Mouse (Mus musculus) CD4-positive naive resting alpha-beta T cell, adult 76 days (primary cell): ENCODE data around the gene Hes7. TPM values are rescaled to one million over a fixed set of nuclear protein-coding genes. Genes with fewer than 3 reads are reported as not detected.

Experiments
- total RNA-seq: library from RNA; stranded (reverse); gene quantifications from one replicate; pipeline ENCODE4 v1.2.4, GENCODE M21; 2023

The Hes7 gene
- not detected for total RNA-seq

DNA sequence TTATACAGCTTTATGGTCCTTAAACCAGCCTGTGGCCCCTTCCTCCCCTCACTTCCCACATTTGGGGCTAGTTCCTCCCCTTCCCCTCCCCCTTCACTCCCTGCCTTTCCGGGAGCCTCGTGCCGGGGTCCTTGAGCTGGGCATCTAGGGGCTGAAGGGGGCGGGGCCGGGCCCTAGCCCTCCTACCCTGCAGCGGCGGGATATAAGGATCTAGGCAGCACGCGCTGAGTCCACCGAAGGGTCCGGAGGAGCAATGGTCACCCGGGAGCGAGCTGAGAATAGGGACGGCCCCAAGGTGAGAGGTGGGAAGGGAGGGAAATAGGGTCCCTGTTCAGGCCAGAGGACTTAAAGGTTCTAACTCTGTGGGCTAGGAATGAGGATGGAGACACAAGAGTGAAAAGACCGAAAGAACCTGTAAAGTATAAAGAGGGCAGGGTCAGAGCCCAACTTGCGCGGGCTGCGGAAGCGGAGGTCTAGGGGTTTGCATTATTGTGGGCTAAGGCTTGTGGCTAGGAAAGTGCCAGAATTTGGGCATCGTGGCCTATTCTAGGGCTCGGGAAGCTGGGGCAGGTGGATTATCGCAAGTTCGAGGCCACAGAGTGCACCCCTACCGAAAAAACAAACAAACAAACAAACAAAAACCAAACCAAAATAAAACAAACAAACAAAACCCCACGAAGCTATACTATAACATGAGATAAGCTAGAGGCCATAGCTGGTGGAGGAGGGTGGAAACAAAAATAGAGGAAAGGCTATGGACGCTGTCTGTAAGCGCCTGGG, at the start of gene Hes7:
Hes7 (plus strand) TSS at position 184 of the 780 bp plus-strand sequence.

DNA sequence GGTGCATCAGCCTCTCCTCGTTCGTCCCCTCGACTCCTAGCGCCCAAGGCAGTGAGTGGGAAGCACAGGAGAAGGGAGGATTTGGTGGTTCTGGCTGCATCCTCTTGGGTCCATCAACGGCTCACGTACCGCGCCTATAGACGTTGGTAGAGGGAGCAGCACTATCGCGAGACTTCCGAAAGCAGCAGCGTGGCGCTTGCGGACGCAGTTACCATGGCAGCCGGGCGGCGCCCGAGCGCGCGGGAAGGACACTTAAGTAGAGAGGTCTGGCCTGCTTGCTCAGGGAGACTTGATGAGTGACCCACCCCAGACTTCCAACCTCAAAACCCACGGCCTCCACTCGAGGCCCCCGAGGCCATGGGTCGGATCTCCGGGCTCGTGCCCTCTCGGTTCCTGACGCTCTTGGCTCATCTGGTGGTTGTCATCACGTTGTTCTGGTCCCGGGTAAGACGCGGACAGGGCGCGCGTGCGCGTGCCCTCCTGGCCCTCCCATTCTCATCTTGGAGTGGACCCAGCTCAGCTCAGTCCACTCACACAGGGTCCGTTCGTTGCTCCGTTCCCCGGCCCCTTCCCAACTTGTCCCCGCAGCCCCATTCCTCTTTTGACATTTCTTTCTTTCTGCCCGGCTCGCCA, 49.5 kb upstream of the Hes7 start, which contains the start of gene Tmem107:
Tmem107 (plus strand) TSS at position 217 of the 633 bp plus-strand sequence.

DNA sequence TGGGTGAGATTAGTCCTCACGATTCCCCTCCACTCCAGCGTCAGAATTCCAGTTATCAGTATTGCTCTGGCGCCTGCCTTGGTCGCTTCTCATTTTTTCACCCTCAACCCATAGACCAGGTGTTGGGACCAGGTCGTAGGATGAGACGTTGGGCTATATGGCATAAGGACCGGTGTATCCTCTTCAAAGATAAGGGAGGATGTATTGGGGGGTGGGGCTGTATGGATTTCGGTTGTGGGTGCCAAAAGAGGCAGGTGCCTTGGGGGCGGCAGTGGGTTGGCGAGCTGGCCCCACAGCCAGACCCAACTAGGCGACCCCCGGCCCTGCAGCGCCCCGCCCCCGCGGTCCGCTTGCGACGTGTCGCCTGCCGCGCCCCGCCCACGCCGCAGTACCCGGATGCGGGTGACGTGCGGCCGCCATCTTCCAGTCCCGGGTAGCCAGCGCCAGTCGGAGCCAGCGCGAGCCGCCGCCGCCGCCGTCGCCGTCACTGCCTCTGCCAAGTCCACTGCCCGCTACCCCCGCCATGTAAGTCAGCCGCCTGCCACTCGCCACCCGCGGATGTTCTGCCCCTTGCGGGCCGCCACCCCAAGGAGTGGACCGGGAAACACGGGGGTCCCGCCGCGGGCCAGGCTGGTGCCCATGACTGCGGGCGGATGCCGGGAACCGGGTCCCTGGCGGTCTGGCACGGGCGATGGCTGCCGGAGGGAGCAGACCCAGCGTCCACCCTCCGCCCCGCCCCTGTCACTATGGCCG, 31.9 kb upstream of the Hes7 start, which contains the start of gene Vamp2:
Vamp2 (plus strand) TSS at position 388 of the 753 bp plus-strand sequence.

DNA sequence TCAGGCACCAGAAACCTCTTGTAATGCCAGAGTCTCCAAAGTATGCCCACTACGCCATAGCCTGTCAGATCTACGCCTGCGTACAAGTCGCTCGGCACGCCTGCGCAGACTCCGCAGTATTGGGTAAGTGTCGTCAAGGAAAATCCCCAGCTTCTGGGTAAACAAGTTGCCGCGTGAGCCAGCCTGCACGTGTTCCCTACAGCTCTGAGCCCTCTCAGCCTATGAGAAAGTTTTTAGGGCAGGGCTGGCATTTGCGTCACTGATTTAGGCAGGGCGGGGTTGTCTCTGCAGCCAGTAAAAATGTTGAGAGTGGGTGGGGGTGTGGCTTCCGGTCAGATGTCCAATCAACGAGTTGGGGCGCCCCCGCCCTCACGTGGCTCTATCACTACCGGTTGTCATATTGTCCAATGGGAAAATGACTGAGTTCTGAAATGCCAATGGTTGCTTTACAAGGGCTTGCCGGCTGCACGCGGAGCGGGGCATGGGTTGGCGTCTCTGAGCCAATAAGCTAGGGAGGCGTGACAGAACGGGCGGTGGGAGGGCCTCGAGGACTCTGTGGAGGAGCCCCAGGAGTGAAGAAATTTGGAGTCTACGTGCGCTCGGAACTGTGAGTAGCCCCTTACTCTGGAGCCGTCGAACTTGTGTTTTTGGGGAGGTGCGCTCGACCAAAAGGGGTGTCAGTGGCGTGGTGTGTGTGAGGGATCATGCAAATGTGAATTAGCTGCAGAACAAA, 25.3 kb upstream of the Hes7 start, which contains the start of gene Per1:
Per1 (plus strand) TSS at position 521 of the 733 bp plus-strand sequence.

DNA sequence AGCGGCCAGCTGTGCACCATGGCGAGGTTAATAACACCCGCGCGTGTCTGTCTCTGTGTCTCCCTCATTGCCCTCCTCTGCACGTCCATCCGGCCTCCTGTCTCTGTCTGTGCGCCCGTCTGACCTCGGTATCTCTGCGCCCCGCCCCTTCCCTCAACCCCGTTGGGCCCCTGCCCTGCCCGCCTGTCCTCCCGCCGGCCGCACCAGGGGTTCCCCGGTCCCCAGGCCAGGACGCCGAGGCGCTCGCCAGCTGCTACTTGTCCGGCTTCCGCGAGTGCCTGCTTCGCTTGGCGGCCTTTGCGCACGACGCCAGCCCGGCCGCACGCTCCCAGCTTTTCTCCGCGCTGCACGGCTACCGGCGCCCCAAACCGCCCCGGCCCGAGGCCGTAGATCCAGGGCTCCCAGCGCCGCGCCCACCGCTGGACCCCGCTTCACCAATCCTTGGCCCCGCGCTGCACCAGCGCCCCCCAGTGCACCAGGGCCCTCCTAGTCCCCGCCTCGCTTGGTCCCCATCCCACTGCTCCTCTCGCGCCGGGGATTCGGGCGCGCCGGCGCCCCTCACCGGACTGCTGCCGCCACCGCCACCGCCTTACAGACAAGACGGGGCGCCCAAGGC, 2.2 kb downstream of the Hes7 start, which contains the start of gene 9130213A22Rik:
9130213A22Rik (minus strand) TSS at position 254 of the 616 bp plus-strand sequence.

DNA sequence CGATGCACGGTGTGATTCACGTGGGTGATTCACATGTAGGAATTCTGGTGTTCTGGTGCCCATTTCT, 5.5 kb downstream of the Hes7 start, which contains the start of gene Aloxe3:
Aloxe3 (plus strand) TSS at position 45 of the 67 bp plus-strand sequence.

DNA sequence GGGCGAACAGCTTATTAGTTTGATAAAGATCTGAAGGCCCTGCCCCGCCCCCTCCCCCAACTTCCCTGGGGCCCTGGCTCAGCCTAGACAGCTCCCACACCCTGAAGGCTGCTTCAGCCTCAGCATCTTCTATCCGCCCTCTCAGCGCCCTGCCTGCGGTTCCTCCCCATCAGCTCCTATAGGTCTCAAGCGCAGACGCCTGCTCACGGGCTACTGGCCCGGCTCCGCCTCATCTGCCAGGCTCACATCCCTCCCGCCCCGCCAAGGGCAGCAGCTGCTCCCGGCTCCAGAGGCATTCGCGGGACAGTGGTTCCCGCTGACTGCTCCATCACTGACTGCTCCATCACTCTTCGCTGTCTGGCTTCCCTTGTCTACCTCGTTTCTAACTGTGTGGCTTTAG, 36.6 kb downstream of the Hes7 start, which contains the start of gene Alox12b:
Alox12b (plus strand) TSS at position 190 of the 400 bp plus-strand sequence.

Other genes with a start within 250 kb of the Hes7 start
- 90.2 TPM for gene Ndel1, start 248.5 kb upstream of the Hes7 start, total RNA-seq
- not detected for gene Rnf222, start 231.9 kb upstream of the Hes7 start, total RNA-seq
- gene Rpl26, start 218.8 kb upstream of the Hes7 start, total RNA-seq: 2,913 TPM
- gene Odf4, start 193.3 kb upstream of the Hes7 start, total RNA-seq: not detected
- gene Arhgef15, start 162.9 kb upstream of the Hes7 start, total RNA-seq: 0.50 TPM
- 2.9 TPM for gene Slc25a35, start 152.3 kb upstream of the Hes7 start, total RNA-seq
- 2.8 TPM for gene Rangrf, start 145.2 kb upstream of the Hes7 start, total RNA-seq
- 20.6 TPM for gene Pfas, start 111.9 kb upstream of the Hes7 start, total RNA-seq
- gene Ctc1, start 104.5 kb upstream of the Hes7 start, total RNA-seq: 19.9 TPM
- gene Aurkb, start 74.8 kb upstream of the Hes7 start, total RNA-seq: 1.5 TPM
- gene Borcs6, start 60.7 kb upstream of the Hes7 start, total RNA-seq: 9.1 TPM
- not detected for gene Tmem107, start 49.6 kb upstream of the Hes7 start, total RNA-seq
- gene Vamp2, start 31.9 kb upstream of the Hes7 start, total RNA-seq: 260 TPM
- 696 TPM for gene Per1, start 25.2 kb upstream of the Hes7 start, total RNA-seq
- not detected for gene 9130213A22Rik, start 2.2 kb downstream of the Hes7 start, total RNA-seq
- 1.6 TPM for gene Aloxe3, start 5.5 kb downstream of the Hes7 start, total RNA-seq
- gene Alox12b, start 36.6 kb downstream of the Hes7 start, total RNA-seq: not detected
- 1.1 TPM for gene Alox8, start 77.4 kb downstream of the Hes7 start, total RNA-seq
- not detected for gene Gucy2e, start 116.6 kb downstream of the Hes7 start, total RNA-seq
- 15.5 TPM for gene Cntrob, start 203.4 kb downstream of the Hes7 start, total RNA-seq
- 17.9 TPM for gene Trappc1, start 203.6 kb downstream of the Hes7 start, total RNA-seq
- gene Kcnab3, start 205.9 kb downstream of the Hes7 start, total RNA-seq: 1.8 TPM
- gene Rnf227, start 220.1 kb downstream of the Hes7 start, total RNA-seq: 0.85 TPM
- gene Chd3, start 249.0 kb downstream of the Hes7 start, total RNA-seq: 737 TPM